Mouse (Mus musculus): ENCODE data around the gene Zdhhc17.

Zdhhc17 gene

GRCm38 (mm10) chr10:111005611-111006488 is 4.1 kb downstream of the Zdhhc17 start:
- DNase-seq (ENCODE audit: extremely low spot score, low read depth, low spot score) = no peak

- DNase-seq (ENCODE audit: extremely low spot score, low read depth, low spot score) = no peak
Observed at GRCm38 (mm10) chr10:111004220-111004619, 5.7 kb downstream of the Zdhhc17 start.

- DNase-seq (ENCODE audit: extremely low spot score, low read depth, low spot score) = no peak
Observed at GRCm38 (mm10) chr10:110999201-110999600, 10.7 kb downstream of the Zdhhc17 start.

GRCm38 (mm10) chr10:110997180-110997579 is 12.8 kb downstream of the Zdhhc17 start:
- DNase-seq (ENCODE audit: extremely low spot score, low read depth, low spot score) = no peak

GRCm38 (mm10) chr10:110994761-110995160 is 15.2 kb downstream of the Zdhhc17 start:
- no peak for DNase-seq (ENCODE audit: extremely low spot score, low read depth, low spot score)

- no peak for DNase-seq (ENCODE audit: extremely low spot score, low read depth, low spot score)
Observed at GRCm38 (mm10) chr10:110993249-110993648, 16.7 kb downstream of the Zdhhc17 start.

- no peak for DNase-seq (ENCODE audit: extremely low spot score, low read depth, low spot score)
Observed at GRCm38 (mm10) chr10:110992047-110992431, 17.9 kb downstream of the Zdhhc17 start.

GRCm38 (mm10) chr10:110991307-110992046 is 18.5 kb downstream of the Zdhhc17 start:
- DNase-seq (ENCODE audit: extremely low spot score, low read depth, low spot score) = no peak

GRCm38 (mm10) chr10:110989729-110990128 is 20.2 kb downstream of the Zdhhc17 start:
- no peak for DNase-seq (ENCODE audit: extremely low spot score, low read depth, low spot score)

GRCm38 (mm10) chr10:110986682-110987081 is 23.3 kb downstream of the Zdhhc17 start:
- DNase-seq (ENCODE audit: extremely low spot score, low read depth, low spot score) = no peak

- no peak for DNase-seq (ENCODE audit: extremely low spot score, low read depth, low spot score)
Observed at GRCm38 (mm10) chr10:110982771-110983170, 27.2 kb downstream of the Zdhhc17 start.

GRCm38 (mm10) chr10:110980441-110980840 is 29.5 kb downstream of the Zdhhc17 start:
- DNase-seq (ENCODE audit: extremely low spot score, low read depth, low spot score) = no peak

GRCm38 (mm10) chr10:110979431-110979830 is 30.5 kb downstream of the Zdhhc17 start:
- no peak for DNase-seq (ENCODE audit: extremely low spot score, low read depth, low spot score)

- no peak for DNase-seq (ENCODE audit: extremely low spot score, low read depth, low spot score)
Observed at GRCm38 (mm10) chr10:110977379-110977778, 32.6 kb downstream of the Zdhhc17 start.

- peak; percentile 37 for DNase-seq (ENCODE audit: extremely low spot score, low read depth, low spot score)
Observed at GRCm38 (mm10) chr10:110976046-110976445, 33.9 kb downstream of the Zdhhc17 start.

- DNase-seq (ENCODE audit: extremely low spot score, low read depth, low spot score) = no peak
Observed at GRCm38 (mm10) chr10:110974885-110975284, 35.1 kb downstream of the Zdhhc17 start.

GRCm38 (mm10) chr10:110974463-110974862 is 35.5 kb downstream of the Zdhhc17 start:
- no peak for DNase-seq (ENCODE audit: extremely low spot score, low read depth, low spot score)

- no peak for DNase-seq (ENCODE audit: extremely low spot score, low read depth, low spot score)
Observed at GRCm38 (mm10) chr10:110971998-110972397, 37.9 kb downstream of the Zdhhc17 start.

- no peak for DNase-seq (ENCODE audit: extremely low spot score, low read depth, low spot score)
Observed at GRCm38 (mm10) chr10:110971483-110971882, 38.5 kb downstream of the Zdhhc17 start.

GRCm38 (mm10) chr10:110971044-110971443 is 38.9 kb downstream of the Zdhhc17 start:
- DNase-seq (ENCODE audit: extremely low spot score, low read depth, low spot score) = no peak

- DNase-seq (ENCODE audit: extremely low spot score, low read depth, low spot score) = no peak
Observed at GRCm38 (mm10) chr10:110962172-110962571, 47.8 kb downstream of the Zdhhc17 start.

GRCm38 (mm10) chr10:110960841-110961240 is 49.1 kb downstream of the Zdhhc17 start:
- no peak for DNase-seq (ENCODE audit: extremely low spot score, low read depth, low spot score)
